Mouse (Mus musculus) C2C12 (cell line): ENCODE data around the gene Qtrt2. TPM values are rescaled to one million over a fixed set of nuclear protein-coding genes. Genes with fewer than 3 reads are reported as not detected.

Experiments
- H3K27me3 ChIP-seq: one replicate; pipeline ENCODE4 v1.6.1; 2011; ENCODE audit not compliant: control insufficient read depth, insufficient read depth, insufficient read length
- H3K36me3 ChIP-seq: one replicate; pipeline ENCODE4 v1.6.1; 2011; ENCODE audit not compliant: control insufficient read depth, insufficient read depth
- H3K4me3 ChIP-seq: one replicate; pipeline ENCODE4 v1.5.1; 2011; ENCODE audit warnings: mild to moderate bottlenecking, control low read depth; ENCODE audit not compliant: poor library complexity, insufficient read depth, severe bottlenecking
- H3K79me2 ChIP-seq: one replicate; pipeline ENCODE4 v1.6.1; 2011; ENCODE audit not compliant: control insufficient read depth, insufficient read depth
- H3K79me3 ChIP-seq: one replicate; pipeline ENCODE4 v1.6.1; 2011; ENCODE audit warnings: low read depth, control low read depth
- H3ac ChIP-seq: one replicate; pipeline ENCODE3; 2011; ENCODE audit warnings: low read depth; ENCODE audit not compliant: control insufficient read depth, insufficient read length
- CEBPB ChIP-seq: IDR thresholded peaks from one replicate; pipeline ENCODE4 v1.6.1; 2011; ENCODE audit warnings: low read depth, mild to moderate bottlenecking, control low read depth, moderate library complexity
- CTCF ChIP-seq: IDR thresholded peaks from one replicate; pipeline ENCODE4 v1.5.1; 2011; ENCODE audit not compliant: control insufficient read depth, insufficient read depth, insufficient read length
- FOSL1 ChIP-seq: IDR thresholded peaks from one replicate; pipeline ENCODE4 v1.8.0; 2011; ENCODE audit warnings: mild to moderate bottlenecking, low read length; ENCODE audit not compliant: poor library complexity, insufficient read depth, severe bottlenecking
- MAX ChIP-seq: IDR thresholded peaks from one replicate; pipeline ENCODE4 v1.6.1; 2011; ENCODE audit warnings: mild to moderate bottlenecking, control low read depth
- MYOD1 ChIP-seq: IDR thresholded peaks from one replicate; pipeline ENCODE4 v1.6.1; 2011; ENCODE audit warnings: low read depth; ENCODE audit not compliant: control insufficient read depth, insufficient read length
- MYOG ChIP-seq: IDR thresholded peaks from one replicate; pipeline ENCODE4 v1.6.1; 2011; ENCODE audit not compliant: control insufficient read depth, insufficient read length; ENCODE audit errors: extremely low read depth
- USF1 ChIP-seq: IDR thresholded peaks from one replicate; pipeline ENCODE4 v1.6.1; 2011; ENCODE audit warnings: low read depth, mild to moderate bottlenecking, control low read depth, moderate library complexity
- polyA plus RNA-seq: library from polyadenylated mRNA; unstranded; fragments of >200 nt; fragmentation: generic; extraction: Trizol; gene quantifications from one replicate; pipeline ENCODE4 v1.2.1, GENCODE M21; 2012; ENCODE audit warnings: missing spikeins

Qtrt2 gene
- polyA plus RNA-seq, 1 experiment: 20.4 TPM

DNA sequence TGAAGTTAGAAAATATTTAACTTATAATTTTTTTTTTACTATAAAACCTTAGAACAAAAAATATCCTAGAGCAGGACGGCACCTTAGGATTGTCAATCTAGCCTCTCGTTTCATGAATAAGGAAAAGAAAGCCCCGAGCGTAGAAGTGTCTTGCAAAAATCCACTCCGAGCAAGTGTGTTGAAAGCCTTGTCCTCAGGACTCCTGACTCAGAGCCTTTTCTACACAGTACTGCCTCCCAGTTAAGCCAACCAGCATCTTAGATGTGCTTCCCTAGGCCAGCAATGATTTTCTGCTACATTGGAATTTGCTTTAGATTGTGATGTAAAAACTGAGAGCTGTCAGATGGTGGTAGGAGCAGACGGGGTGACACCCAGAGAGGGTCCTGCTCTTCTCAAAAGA is 6.4 kb upstream of the Qtrt2 start:
- no peaks in the 10 kb centered on the region for H3K79me3 ChIP-seq
- no peak for TF ChIP-seq MAX
- TF ChIP-seq MYOG: no peak
- no peak for TF ChIP-seq CTCF
- TF ChIP-seq FOSL1: no peak
- no peak for TF ChIP-seq USF1
- no peak for TF ChIP-seq CEBPB
- TF ChIP-seq MYOD1: no peak

DNA sequence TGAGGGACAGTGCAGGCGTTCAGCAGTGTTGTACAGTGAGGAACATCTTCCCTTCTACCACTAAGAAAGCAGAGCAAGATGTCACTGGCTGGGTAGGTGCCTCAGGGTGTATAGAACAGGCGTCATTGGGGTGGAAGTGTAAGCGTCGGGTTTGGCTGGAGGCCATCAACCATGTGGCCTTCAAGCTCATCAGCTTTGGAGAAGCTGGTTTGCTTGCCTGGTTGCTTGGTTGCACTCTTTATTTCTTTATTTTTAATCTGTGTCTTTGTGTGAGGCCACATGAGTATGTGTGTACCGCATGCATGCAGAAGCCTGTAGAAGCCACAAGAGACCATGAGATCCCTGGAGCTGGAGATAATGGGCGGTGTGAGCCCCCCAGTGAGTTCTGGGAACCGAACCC is 5.7 kb upstream of the Qtrt2 start:
- Histone ChIP-seq H3K79me3 (no peaks in the 10 kb centered on the region), H3K4me3 (no peak overlapping the region), H3K79me2 (no peaks in the 10 kb centered on the region)

More for the DNA sequence above, 6.4 kb upstream of the Qtrt2 start:
- H3K27me3 ChIP-seq: no peaks in the 10 kb centered on the region
- no peaks in the 10 kb centered on the region for H3K79me2 ChIP-seq
- no peak overlapping the region for H3K4me3 ChIP-seq
- H3ac ChIP-seq: no peak overlapping the region
- H3K36me3 ChIP-seq: no peaks in the 10 kb centered on the region

DNA sequence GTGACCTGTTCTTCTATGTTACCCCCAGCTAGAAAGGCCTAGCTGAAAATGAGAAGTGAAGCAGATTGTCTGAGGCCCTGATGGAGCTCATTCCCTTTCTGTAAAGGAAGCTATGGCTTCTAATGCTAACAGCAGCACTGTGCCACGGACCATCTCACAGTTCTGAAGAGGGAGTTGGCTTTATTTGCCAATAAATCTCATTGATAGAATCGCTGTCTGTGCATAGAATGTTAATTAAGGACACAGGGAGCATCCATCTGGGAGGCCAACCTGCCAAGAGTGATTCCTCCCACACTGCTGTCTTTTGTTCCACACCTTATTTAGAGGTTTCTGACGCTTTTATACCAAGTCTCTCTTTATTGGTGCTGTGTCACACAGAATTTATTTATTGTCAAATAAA is 4.9 kb upstream of the Qtrt2 start:
- no peaks in the 10 kb centered on the region for H3K36me3 ChIP-seq
- no peaks in the 10 kb centered on the region for H3K27me3 ChIP-seq
- TF ChIP-seq MYOG (no peak), USF1 (no peak), MAX (no peak), MYOD1 (no peak), FOSL1 (no peak), CEBPB (no peak), CTCF (no peak)
- no peaks in the 10 kb centered on the region for H3K79me2 ChIP-seq
- no peaks in the 10 kb centered on the region for H3K79me3 ChIP-seq
- no peak overlapping the region for H3K4me3 ChIP-seq
- no peak overlapping the region for H3ac ChIP-seq

More for the DNA sequence above, 5.7 kb upstream of the Qtrt2 start:
- Histone ChIP-seq H3ac (no peak overlapping the region), H3K27me3 (no peaks in the 10 kb centered on the region), H3K36me3 (no peaks in the 10 kb centered on the region)
- no peak for TF ChIP-seq USF1
- TF ChIP-seq FOSL1: no peak
- no peak for TF ChIP-seq MAX
- TF ChIP-seq CEBPB: no peak
- TF ChIP-seq MYOG: no peak
- TF ChIP-seq MYOD1: no peak
- TF ChIP-seq CTCF: no peak

DNA sequence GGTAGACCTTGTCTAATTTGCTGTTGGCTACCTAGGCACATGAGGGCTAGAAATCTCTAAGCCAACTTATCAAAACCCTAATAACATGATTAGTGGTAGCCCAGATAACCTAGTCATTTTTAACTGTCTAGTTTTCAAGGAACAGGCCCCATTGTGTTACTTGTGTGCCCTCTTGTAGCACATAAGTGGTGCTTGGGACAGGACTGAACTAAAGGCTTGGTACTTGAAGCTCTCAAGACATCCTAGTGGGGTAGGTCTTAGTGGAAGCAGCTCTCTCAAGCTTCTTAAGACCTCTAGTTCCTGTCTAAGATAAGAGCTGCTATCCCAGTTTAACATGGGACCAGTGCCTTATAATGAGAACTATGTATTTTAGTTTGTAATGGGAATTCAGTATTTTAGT is 4.0 kb upstream of the Qtrt2 start:
- H3K36me3 ChIP-seq: no peaks in the 10 kb centered on the region
- no peaks in the 10 kb centered on the region for H3K27me3 ChIP-seq
- no peaks in the 10 kb centered on the region for H3K79me3 ChIP-seq
- H3K79me2 ChIP-seq: no peaks in the 10 kb centered on the region
- no peak overlapping the region for H3ac ChIP-seq
- no peak overlapping the region for H3K4me3 ChIP-seq
- TF ChIP-seq CEBPB (no peak), MYOG (no peak), MAX (no peak), MYOD1 (no peak), FOSL1 (no peak), CTCF (no peak), USF1 (no peak)

DNA sequence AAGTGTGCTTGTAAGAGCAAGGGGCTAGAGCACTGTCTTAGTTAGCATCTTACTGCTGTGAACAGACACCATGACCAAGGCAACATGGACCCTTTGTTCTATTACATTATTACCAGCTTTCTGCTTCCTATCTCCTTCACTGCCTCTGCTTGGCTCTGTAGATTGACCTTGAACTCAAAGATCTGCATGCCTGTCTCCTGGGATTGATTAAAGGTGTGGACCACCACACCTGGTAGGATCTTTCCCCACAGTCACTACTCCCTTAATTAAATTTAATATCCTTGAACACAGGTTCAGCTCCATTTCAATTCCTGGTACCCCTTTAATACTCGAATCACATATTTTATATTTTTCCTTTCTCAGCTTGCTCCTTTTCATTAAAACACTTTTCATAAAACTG is 763 bp downstream of the Qtrt2 start:
- H3ac ChIP-seq: no peak overlapping the region

DNA sequence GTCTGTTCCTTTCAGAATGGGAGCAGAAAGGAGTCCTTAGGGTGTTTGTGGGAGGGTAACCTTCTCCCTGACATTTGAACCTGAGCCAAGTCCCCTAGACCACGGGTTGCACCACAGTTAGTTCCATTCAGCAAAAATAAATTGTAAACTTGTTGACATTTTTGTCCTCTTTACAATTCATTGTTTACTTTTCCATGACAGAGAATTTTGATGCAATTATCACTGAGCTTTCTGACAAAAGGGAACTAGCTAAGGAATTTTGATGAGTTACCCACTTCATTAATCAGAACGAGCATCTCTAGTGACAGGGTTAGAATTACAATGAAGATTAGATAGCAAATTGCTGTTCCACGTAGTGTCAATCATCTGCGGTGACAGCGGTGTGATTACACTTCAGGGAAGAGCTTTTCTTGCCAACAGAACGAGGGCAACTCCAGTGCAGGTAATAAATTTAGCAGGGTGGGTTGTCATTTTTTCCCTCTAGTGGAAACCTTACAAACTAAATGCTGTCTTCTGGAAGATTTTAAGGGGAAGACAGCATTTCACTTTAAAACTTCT is 1.5 kb downstream of the Qtrt2 start:
- H3K4me3 ChIP-seq: no peak overlapping the region
- TF ChIP-seq MYOG (no peak), MAX (no peak), USF1 (no peak), MYOD1 (no peak), FOSL1 (no peak), CTCF (no peak), CEBPB (no peak)
- H3ac ChIP-seq: no peak overlapping the region
- H3K79me3 ChIP-seq: no peaks in the 10 kb centered on the region
- H3K36me3 ChIP-seq: no peaks in the 10 kb centered on the region
- H3K27me3 ChIP-seq: no peaks in the 10 kb centered on the region
- no peaks in the 10 kb centered on the region for H3K79me2 ChIP-seq

More for the DNA sequence above, 763 bp downstream of the Qtrt2 start:
- no peaks in the 10 kb centered on the region for H3K79me2 ChIP-seq
- H3K36me3 ChIP-seq: no peaks in the 10 kb centered on the region
- TF ChIP-seq CTCF (no peak), FOSL1 (no peak), MAX (no peak), USF1 (no peak), MYOD1 (no peak), CEBPB (no peak), MYOG (no peak)
- H3K79me3 ChIP-seq: no peaks in the 10 kb centered on the region
- H3K4me3 ChIP-seq: no peak overlapping the region
- H3K27me3 ChIP-seq: no peaks in the 10 kb centered on the region
